Mouse (Mus musculus) embryonic facial prominence, embryonic 13.5 days (tissue): ENCODE results near the gene Usp4. TPM values are rescaled to one million over a fixed set of nuclear protein-coding genes. Genes with fewer than 3 reads are reported as not detected.

Experiments
- ATAC-seq: fragments of 200-750 bp; cut with Nextera tagmentation; 2 replicates; pipeline ENCODE4 v1.8.0; 2017; ENCODE audit warnings: low read depth; ENCODE audit not compliant: insufficient number of reproducible peaks, insufficient read depth, low FRiP score, low TSS enrichment
- H3K27ac ChIP-seq: fragments of 300-500 bp; sonication (generic); 2 replicates; pipeline ENCODE4 v1.5.1; 2015; ENCODE audit warnings: moderate library complexity, mild to moderate bottlenecking, inconsistent platforms
- H3K27me3 ChIP-seq: fragments of 300-500 bp; sonication (generic); 2 replicates; pipeline ENCODE4 v1.6.1; 2015; ENCODE audit warnings: mild to moderate bottlenecking, inconsistent platforms
- H3K36me3 ChIP-seq: fragments of 300-500 bp; sonication (generic); 2 replicates; pipeline ENCODE4 v1.6.1; 2015; ENCODE audit warnings: mild to moderate bottlenecking, inconsistent platforms
- H3K4me1 ChIP-seq: fragments of 300-500 bp; sonication (generic); 2 replicates; pipeline ENCODE4 v1.6.1; 2015; ENCODE audit warnings: inconsistent platforms
- H3K4me2 ChIP-seq: fragments of 300-500 bp; sonication (generic); 2 replicates; pipeline ENCODE4 v1.6.1; 2015; ENCODE audit warnings: moderate library complexity, mild to moderate bottlenecking, inconsistent platforms
- H3K4me3 ChIP-seq: fragments of 300-500 bp; sonication (generic); 2 replicates; pipeline ENCODE4 v1.5.1; 2015; ENCODE audit warnings: mild to moderate bottlenecking, inconsistent platforms
- H3K9ac ChIP-seq: fragments of 300-500 bp; sonication (generic); 2 replicates; pipeline ENCODE4 v1.6.1; 2015; ENCODE audit warnings: mild to moderate bottlenecking, inconsistent platforms
- H3K9me3 ChIP-seq: fragments of 300-500 bp; sonication (generic); 2 replicates; pipeline ENCODE4 v1.6.1; 2016; ENCODE audit warnings: inconsistent platforms
- WGBS: fragments of 180-500 bp; shearing (Covaris S2); methylation state at CpG from one replicate; pipeline ENCODE4 v1.1.7; 2015; ENCODE audit warnings: mixed read lengths; 5-methylcytosine and 5-hydroxymethylcytosine counted together
- polyA plus RNA-seq: library from polyadenylated mRNA; unstranded; fragments of >200 nt; fragmentation: Nextera tagmentation; extraction: Ambion mirVana; gene quantifications from 2 replicates; pipeline ENCODE4 v1.2.1, GENCODE M21; 2015

The Usp4 gene
- polyA plus RNA-seq, 1 experiment from 2014 or later, result 106 TPM

DNA sequence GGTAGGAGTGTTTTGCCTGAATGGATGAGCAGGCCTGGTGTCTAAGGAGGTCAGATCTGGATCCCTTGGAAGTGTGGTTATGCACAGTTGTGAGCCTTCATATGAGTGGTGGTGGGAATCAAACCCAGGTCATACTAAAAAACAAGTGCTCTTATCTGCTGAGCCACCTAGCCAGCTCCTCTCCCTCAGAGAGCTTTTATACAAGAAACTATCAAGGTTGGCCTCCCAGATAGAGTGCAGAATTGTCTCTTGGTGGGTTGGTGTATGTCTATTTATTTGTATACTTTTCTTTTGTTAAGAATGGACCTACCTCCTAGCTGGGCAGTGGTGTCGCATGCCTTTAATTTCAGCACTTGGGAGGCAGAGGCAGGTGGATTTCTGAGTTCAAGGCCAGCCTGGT lies 3.8 kb upstream of the Usp4 start:
- no peaks in the 10 kb centered on the region for H3K36me3 ChIP-seq
- peaks cover 24% of the 10 kb centered on the region for H3K4me1 ChIP-seq
- no peak overlapping the region for H3K4me2 ChIP-seq
- no peak overlapping the region for H3K4me3 ChIP-seq
- H3K9me3 ChIP-seq, result no peaks in the 10 kb centered on the region
- H3K27ac ChIP-seq, result no peak overlapping the region
- WGBS, result 96% methylated on average over 1 of the region's 1 CpGs
- H3K27me3 ChIP-seq, result no peaks in the 10 kb centered on the region
- H3K9ac ChIP-seq, result no peak overlapping the region
- no peak for ATAC-seq

DNA sequence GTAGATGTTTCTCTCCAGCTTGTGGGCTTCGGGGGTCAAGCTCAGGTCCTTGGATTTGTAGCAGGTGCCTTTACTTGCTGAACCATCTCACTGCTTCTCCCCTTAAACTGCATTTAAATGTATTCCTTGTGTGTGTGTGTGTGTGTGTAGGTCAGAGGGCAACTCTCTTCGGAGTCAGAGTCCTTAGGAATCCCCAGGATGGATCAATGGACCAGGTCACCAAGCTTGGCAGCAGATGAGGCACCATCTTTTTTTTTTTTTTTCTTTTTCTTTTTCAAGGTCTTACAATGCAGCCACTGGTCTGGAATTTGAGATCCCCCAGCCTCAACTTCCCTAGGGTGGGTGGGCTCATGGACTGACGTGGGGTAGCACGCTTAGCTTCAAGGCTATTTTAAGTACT lies 3.2 kb upstream of the Usp4 start:
- ATAC-seq, result no peak
- H3K4me3 ChIP-seq, result no peak overlapping the region
- H3K27ac ChIP-seq, result no peak overlapping the region
- H3K4me2 ChIP-seq, result no peak overlapping the region
- H3K27me3 ChIP-seq, result no peaks in the 10 kb centered on the region
- H3K4me1 ChIP-seq, result peaks cover 30% of the 10 kb centered on the region
- no peaks in the 10 kb centered on the region for H3K9me3 ChIP-seq
- 77% methylated on average over 4 of the region's 4 CpGs for WGBS
- no peak overlapping the region for H3K9ac ChIP-seq
- H3K36me3 ChIP-seq, result no peaks in the 10 kb centered on the region

DNA sequence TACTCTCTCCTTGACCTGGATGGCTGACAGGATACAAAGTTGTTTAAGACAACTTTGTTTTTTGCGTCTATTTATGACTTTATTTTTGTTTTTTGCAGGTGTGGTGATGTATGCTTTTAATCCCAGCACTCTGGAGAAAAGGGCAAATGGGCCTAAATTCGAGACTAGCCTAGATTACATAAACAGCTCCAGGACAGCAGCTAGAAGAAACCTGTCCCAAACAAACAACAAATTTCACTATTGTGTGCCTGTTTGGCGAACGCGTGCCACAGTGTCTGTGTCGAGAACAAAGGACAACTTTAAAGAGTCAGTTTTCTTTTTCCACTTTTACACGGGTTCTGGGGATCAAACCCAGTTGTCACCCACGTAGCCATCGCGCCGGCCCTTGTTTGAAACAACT lies 629 bp upstream of the Usp4 start:
- 3% methylated on average over 11 of the region's 11 CpGs for WGBS
- peak overlapping the region; percentile 92 for H3K9ac ChIP-seq
- no peaks in the 10 kb centered on the region for H3K27me3 ChIP-seq
- H3K9me3 ChIP-seq, result no peaks in the 10 kb centered on the region
- ATAC-seq, result no peak
- peak overlapping the region; percentile 97 for H3K27ac ChIP-seq
- H3K4me3 ChIP-seq, result peak overlapping the region; percentile 93
- peaks cover 14% of the 10 kb centered on the region for H3K4me1 ChIP-seq
- peak overlapping the region; percentile 81 for H3K4me2 ChIP-seq
- H3K36me3 ChIP-seq, result peaks cover 23% of the 10 kb centered on the region

DNA sequence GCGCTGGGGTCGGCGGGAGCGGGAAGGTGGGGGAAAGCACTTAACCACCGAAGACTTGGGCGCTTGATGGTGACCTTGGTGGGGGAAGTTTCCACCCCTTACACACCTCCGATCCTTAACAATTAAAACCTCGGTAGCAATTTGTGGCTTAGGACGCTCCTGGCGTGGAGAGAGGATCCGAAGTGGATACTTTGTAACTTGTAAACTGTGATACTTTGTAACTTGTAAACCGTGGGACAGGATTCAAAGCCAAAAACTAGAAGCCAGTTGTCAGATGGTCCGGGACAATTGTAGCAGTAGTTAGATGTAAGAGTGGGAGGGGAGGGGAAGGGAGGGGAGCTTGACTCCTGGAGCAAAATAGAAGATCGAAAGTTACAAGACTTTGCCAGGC lies 632 bp downstream of the Usp4 start:
- peak overlapping the region; percentile 92 for H3K9ac ChIP-seq
- H3K4me1 ChIP-seq, result peaks cover 14% of the 10 kb centered on the region
- H3K36me3 ChIP-seq, result peaks cover 36% of the 10 kb centered on the region
- no peaks in the 10 kb centered on the region for H3K27me3 ChIP-seq
- peak overlapping the region; percentile 97; the same call in 1 of the 2 replicates for H3K27ac ChIP-seq
- 4% methylated on average over 14 of the region's 14 CpGs for WGBS
- peak overlapping the region; percentile 81 for H3K4me2 ChIP-seq
- H3K9me3 ChIP-seq, result no peaks in the 10 kb centered on the region
- peak overlapping the region; percentile 93 for H3K4me3 ChIP-seq
- no peak for ATAC-seq

DNA sequence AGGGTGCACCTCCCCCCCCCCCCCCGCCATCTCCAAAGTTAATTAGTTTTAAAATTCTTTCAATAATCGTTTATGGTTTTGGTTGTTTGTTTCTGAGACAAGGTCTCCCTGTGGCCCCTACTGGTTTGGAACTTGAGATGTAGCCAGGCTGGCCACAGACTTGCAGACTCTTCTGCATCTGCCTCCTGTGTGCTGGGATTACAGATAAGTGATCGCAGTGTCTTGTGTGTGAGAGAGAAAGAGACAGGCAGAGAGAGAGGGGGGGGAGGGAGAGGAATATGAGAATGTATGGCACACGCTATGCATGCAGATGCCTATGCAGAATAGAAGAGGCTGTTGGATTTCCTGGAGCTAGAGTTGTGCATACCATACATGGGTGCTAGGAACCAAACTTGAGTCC lies 2.1 kb downstream of the Usp4 start:
- ATAC-seq, result no peak
- no peak overlapping the region for H3K4me2 ChIP-seq
- H3K36me3 ChIP-seq, result peaks cover 50% of the 10 kb centered on the region
- WGBS, result 83% methylated on average over 4 of the region's 4 CpGs
- H3K27me3 ChIP-seq, result no peaks in the 10 kb centered on the region
- H3K9me3 ChIP-seq, result no peaks in the 10 kb centered on the region
- H3K4me1 ChIP-seq, result peaks cover 14% of the 10 kb centered on the region
- H3K4me3 ChIP-seq, result no peak overlapping the region
- peak overlapping the region; percentile 92; the same call in 1 of the 2 replicates for H3K9ac ChIP-seq
- no peak overlapping the region for H3K27ac ChIP-seq

DNA sequence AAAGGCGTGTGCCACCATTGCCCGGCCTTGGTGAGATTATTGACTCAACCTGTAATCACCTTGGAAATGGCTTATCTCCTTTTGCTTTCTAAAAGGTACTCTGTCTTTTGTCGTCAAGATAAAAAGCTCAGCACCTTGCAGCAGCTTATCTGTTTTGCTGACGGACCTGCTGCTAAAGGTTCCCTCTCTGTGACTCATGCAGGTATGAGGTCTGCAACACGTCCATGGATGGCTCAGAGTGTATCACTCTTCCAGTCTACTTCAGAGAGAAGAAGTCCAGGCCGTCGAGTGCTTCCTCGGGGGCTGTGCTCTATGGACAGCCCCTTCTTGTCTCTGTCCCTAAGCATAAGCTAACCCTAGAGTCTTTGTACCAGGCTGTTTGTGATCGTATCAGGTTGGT lies 30.6 kb downstream of the Usp4 start:
- no peaks in the 10 kb centered on the region for H3K4me1 ChIP-seq
- no peak for ATAC-seq
- no peak overlapping the region for H3K4me2 ChIP-seq
- no peak overlapping the region for H3K4me3 ChIP-seq
- WGBS, result 92% methylated on average over 9 of the region's 9 CpGs
- H3K9me3 ChIP-seq, result no peaks in the 10 kb centered on the region
- no peaks in the 10 kb centered on the region for H3K27me3 ChIP-seq
- H3K36me3 ChIP-seq, result peaks cover 95% of the 10 kb centered on the region
- no peak overlapping the region for H3K27ac ChIP-seq
- H3K9ac ChIP-seq, result no peak overlapping the region

DNA sequence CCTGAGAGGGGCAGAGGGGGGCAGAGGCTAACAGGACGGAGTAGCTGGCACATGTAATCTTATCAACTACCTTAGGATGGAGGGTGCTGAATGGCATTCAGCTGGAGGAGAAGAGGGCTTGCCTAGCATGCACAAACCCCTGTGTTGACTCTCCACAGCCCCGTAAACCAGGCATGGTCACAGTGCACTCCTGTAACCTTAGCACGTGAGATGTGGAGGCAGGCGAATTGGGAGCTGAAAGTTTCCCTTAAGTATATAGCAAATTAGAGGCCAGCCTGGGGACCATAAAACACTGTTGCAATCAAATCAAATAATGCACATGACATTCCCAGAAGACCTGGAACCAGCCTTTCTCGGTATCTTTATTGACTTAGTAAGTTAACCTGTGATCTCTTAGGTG lies 31.1 kb downstream of the Usp4 start:
- no peak overlapping the region for H3K27ac ChIP-seq
- peaks cover 95% of the 10 kb centered on the region for H3K36me3 ChIP-seq
- H3K27me3 ChIP-seq, result no peaks in the 10 kb centered on the region
- H3K4me3 ChIP-seq, result no peak overlapping the region
- H3K4me2 ChIP-seq, result no peak overlapping the region
- H3K9me3 ChIP-seq, result no peaks in the 10 kb centered on the region
- WGBS, result 91% methylated on average over 5 of the region's 5 CpGs
- no peaks in the 10 kb centered on the region for H3K4me1 ChIP-seq
- ATAC-seq, result no peak
- H3K9ac ChIP-seq, result no peak overlapping the region

DNA sequence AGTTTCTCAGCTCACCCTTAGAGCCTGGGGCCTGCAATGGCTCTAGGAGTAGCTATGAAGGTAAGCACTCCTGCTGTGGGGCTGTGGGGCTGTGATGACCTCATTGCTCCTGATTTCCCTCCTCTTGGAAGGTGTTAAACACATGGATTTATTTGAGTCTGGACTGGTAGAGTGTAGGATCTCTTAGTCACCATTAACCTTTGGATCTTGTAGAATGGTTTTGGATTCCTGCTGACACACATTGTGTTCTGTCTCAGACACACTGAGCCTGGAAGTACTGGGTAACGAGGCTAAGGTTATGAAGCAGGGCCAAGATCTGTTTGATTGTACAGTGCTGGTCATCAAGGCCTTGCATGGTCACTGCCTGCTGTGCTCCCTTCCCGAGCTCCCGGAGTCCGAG lies 31.6 kb downstream of the Usp4 start:
- WGBS, result 87% methylated on average over 4 of the region's 4 CpGs
- Histone ChIP-seq H3K27me3 (no peaks in the 10 kb centered on the region), H3K9me3 (no peaks in the 10 kb centered on the region), H3K4me2 (no peak overlapping the region), H3K36me3 (peaks cover 95% of the 10 kb centered on the region), H3K9ac (no peak overlapping the region), H3K27ac (no peak overlapping the region), H3K4me1 (no peaks in the 10 kb centered on the region), H3K4me3 (no peak overlapping the region)
- ATAC-seq, result no peak

DNA sequence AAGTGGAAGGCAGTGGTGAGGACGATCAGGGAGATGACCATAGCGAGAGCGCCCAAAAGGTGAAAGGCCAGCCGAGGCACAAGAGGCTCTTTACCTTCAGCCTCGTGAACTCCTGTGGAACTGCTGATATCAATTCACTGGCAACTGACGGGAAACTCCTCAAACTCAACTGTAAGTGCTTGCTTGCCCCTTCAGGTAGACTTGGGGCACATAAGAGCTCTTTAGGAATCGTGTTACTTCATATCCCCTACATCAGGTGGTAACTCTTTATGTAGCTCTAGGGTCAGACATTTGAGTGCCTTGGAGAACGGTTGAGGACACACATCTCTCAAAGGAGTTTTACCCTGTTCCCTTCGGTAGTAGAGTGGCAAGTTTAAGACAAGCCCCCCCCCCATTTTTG lies 33.7 kb downstream of the Usp4 start:
- H3K27me3 ChIP-seq, result no peaks in the 10 kb centered on the region
- 94% methylated on average over 9 of the region's 9 CpGs for WGBS
- no peak overlapping the region for H3K4me2 ChIP-seq
- H3K27ac ChIP-seq, result no peak overlapping the region
- H3K36me3 ChIP-seq, result peaks cover 94% of the 10 kb centered on the region
- no peak overlapping the region for H3K4me3 ChIP-seq
- H3K4me1 ChIP-seq, result no peaks in the 10 kb centered on the region
- H3K9ac ChIP-seq, result no peak overlapping the region
- H3K9me3 ChIP-seq, result no peaks in the 10 kb centered on the region
- ATAC-seq, result no peak

DNA sequence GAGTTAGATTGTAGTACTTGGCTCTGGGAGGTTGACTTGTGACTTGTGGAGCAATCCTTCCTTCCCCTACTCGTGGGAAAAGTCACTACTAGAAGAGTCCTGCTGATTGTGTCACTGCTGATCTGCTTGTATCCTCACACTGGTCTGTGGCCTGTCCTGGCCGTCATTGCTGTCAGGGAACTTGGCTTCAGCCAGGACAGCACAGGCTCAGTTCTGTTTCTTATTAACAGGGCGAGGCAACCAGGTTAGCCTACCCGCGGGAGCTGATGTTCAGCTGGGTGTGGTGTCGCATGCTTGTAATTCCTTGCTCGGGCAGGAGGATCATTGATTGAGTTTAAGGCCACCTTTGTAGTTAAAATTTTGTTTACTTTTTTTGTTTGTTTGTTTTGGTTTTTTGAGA lies 37.4 kb downstream of the Usp4 start:
- Histone ChIP-seq H3K4me3 (no peak overlapping the region), H3K27ac (no peak overlapping the region), H3K9me3 (no peaks in the 10 kb centered on the region), H3K36me3 (peaks cover 93% of the 10 kb centered on the region), H3K27me3 (no peaks in the 10 kb centered on the region), H3K4me2 (no peak overlapping the region), H3K4me1 (no peaks in the 10 kb centered on the region), H3K9ac (no peak overlapping the region)
- 59% methylated on average over 7 of the region's 7 CpGs for WGBS
- no peak for ATAC-seq

DNA sequence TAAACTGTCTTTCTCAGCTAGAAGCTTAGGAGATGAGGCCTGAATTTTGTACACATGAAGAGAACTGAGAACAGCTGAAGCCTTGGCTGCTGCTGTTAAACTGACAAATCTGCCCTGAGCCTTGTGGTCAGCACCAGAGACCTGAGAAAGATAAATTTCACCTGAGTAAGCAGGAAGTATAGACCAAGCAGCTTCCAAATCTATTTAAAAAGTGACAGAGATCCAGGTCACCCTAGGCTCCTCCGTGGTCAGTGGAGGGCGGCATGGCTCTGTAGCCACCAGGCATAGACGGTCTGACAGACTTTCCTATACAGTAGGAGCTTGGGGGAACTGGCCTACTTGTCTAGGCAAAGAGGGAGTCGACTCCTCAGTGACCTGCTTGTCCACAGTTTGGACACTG lies 39.2 kb downstream of the Usp4 start:
- Histone ChIP-seq H3K9me3 (no peaks in the 10 kb centered on the region), H3K27ac (no peak overlapping the region), H3K4me3 (no peak overlapping the region), H3K9ac (no peak overlapping the region), H3K4me1 (no peaks in the 10 kb centered on the region), H3K27me3 (no peaks in the 10 kb centered on the region), H3K4me2 (no peak overlapping the region), H3K36me3 (peaks cover 92% of the 10 kb centered on the region)
- ATAC-seq, result no peak
- 87% methylated on average over 4 of the region's 4 CpGs for WGBS

DNA sequence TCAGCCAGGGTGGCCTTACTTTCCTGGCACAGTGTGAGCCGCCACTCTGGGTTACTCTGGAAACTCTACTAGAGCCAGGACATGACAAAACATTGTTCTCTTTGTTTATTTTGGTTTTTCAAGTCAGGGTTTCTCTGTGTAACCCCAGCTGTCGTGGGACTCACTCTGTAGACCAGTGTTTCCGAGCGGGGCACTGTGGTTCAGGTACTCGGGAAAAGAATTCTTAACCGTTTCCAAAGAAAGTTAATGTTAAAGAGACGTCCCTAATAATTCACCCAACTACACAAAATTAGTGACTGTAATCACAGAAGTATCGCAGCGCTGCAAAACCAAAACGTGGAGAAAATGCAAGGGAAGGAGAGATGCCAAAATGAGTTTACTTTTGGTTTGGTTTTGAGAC lies 40.9 kb downstream of the Usp4 start:
- Histone ChIP-seq H3K27me3 (no peaks in the 10 kb centered on the region), H3K9ac (no peak overlapping the region), H3K4me2 (no peak overlapping the region), H3K27ac (no peak overlapping the region), H3K36me3 (peaks cover 92% of the 10 kb centered on the region), H3K9me3 (no peaks in the 10 kb centered on the region), H3K4me3 (no peak overlapping the region), H3K4me1 (no peaks in the 10 kb centered on the region)
- ATAC-seq, result no peak
- 85% methylated on average over 10 of the region's 10 CpGs for WGBS

DNA sequence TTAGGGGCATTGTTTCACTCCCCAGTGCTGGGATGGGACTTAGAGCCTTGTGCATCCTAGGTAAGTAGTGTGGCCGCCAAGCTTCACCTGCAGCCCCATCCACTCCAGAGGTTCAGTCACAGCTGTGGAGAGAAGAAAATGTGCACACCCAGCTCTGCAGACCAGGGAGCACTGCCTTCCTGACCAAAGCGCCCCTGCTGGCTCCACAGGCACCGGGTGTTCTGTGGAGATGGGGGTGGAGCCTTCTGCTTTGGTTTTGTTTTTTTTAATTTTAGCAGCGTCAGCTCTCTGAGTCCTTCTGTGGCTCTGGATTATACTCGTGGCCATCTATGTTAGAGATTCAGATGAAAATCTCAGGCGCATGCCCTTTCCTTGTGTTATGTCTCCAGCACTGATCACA lies 41.6 kb downstream of the Usp4 start:
- Histone ChIP-seq H3K9me3 (no peaks in the 10 kb centered on the region), H3K4me2 (no peak overlapping the region), H3K36me3 (peaks cover 92% of the 10 kb centered on the region), H3K4me3 (no peak overlapping the region), H3K27me3 (no peaks in the 10 kb centered on the region), H3K9ac (no peak overlapping the region), H3K4me1 (no peaks in the 10 kb centered on the region), H3K27ac (no peak overlapping the region)
- 83% methylated on average over 6 of the region's 6 CpGs for WGBS
- ATAC-seq, result no peak
